Mouse (Mus musculus): Measurements from ENCODE around the gene Aff1. TPM values are rescaled to one million over a fixed set of nuclear protein-coding genes. Genes with fewer than 3 reads are reported as not detected.

Gene Aff1
- total RNA-seq, 2 experiments from 2014 or later: 30.1 to 39.8 TPM

GRCm38 (mm10) chr5:103724384-103724783, 32.2 kb downstream of the Aff1 start:
- intact Hi-C loops (cut with DNase I): no loop called here
- DNase-seq: no peak

- intact Hi-C loops (cut with DNase I): no loop called here
Measured at GRCm38 (mm10) chr5:103724823-103725222, 32.6 kb downstream of the Aff1 start.

GRCm38 (mm10) chr5:103725268-103726149, 33.3 kb downstream of the Aff1 start:
- intact Hi-C loops (cut with DNase I): no loop called here
- DNase-seq: no peak

More at GRCm38 (mm10) chr5:103724823-103725222, 32.6 kb downstream of the Aff1 start:
- no peak for DNase-seq

GRCm38 (mm10) chr5:103726281-103726938, 34.2 kb downstream of the Aff1 start:
- no peak for DNase-seq
- intact Hi-C loops (cut with DNase I): no loop called here

GRCm38 (mm10) chr5:103727777-103728395, 35.7 kb downstream of the Aff1 start:
- intact Hi-C loops (cut with DNase I): no loop called here
- DNase-seq: no peak

GRCm38 (mm10) chr5:103729225-103729624, 37.1 kb downstream of the Aff1 start:
- intact Hi-C loops (cut with DNase I): no loop called here
- no peak for DNase-seq

- intact Hi-C loops (cut with DNase I): no loop called here
- no peak for DNase-seq
Measured at GRCm38 (mm10) chr5:103730142-103730541, 38.0 kb downstream of the Aff1 start.

GRCm38 (mm10) chr5:103730727-103731126, 38.6 kb downstream of the Aff1 start:
- DNase-seq: no peak
- intact Hi-C loops (cut with DNase I): no loop called here

- intact Hi-C loops (cut with DNase I): no loop called here
- no peak for DNase-seq
Measured at GRCm38 (mm10) chr5:103732581-103732980, 40.4 kb downstream of the Aff1 start.

GRCm38 (mm10) chr5:103735411-103736112, 43.4 kb downstream of the Aff1 start:
- DNase-seq: no peak
- intact Hi-C loops (cut with DNase I): loop anchor here (5.0 kb wide), 1 partner anchor 87 kb away; no protein-coding TSS in a partner anchor

GRCm38 (mm10) chr5:103736553-103737207, 44.5 kb downstream of the Aff1 start:
- intact Hi-C loops (cut with DNase I): loop anchor here (5.0 kb wide), 1 partner anchor 86 kb away; no protein-coding TSS in a partner anchor
- no peak for DNase-seq

- intact Hi-C loops (cut with DNase I): loop anchor here (5.0 kb wide), 1 partner anchor 85 kb away; no protein-coding TSS in a partner anchor
- no peak for DNase-seq
Measured at GRCm38 (mm10) chr5:103737208-103738066, 45.3 kb downstream of the Aff1 start.

- no peak for DNase-seq
- intact Hi-C loops (cut with DNase I): loop anchor here (5.0 kb wide), 1 partner anchor 84 kb away; no protein-coding TSS in a partner anchor
Measured at GRCm38 (mm10) chr5:103738509-103738908, 46.3 kb downstream of the Aff1 start.

GRCm38 (mm10) chr5:103739163-103739562, 47.0 kb downstream of the Aff1 start:
- intact Hi-C loops (cut with DNase I): loop anchor here (5.0 kb wide), 1 partner anchor 83 kb away; no protein-coding TSS in a partner anchor
- DNase-seq: no peak

- DNase-seq: no peak
- intact Hi-C loops (cut with DNase I): no loop called here
Measured at GRCm38 (mm10) chr5:103740093-103740902, 48.1 kb downstream of the Aff1 start.

GRCm38 (mm10) chr5:103740903-103741246, 48.7 kb downstream of the Aff1 start:
- DNase-seq: no peak
- intact Hi-C loops (cut with DNase I): no loop called here

- DNase-seq: no peak
- intact Hi-C loops (cut with DNase I): no loop called here
Measured at GRCm38 (mm10) chr5:103741443-103741842, 49.3 kb downstream of the Aff1 start.

GRCm38 (mm10) chr5:103741992-103742391, 49.8 kb downstream of the Aff1 start:
- intact Hi-C loops (cut with DNase I): no loop called here
- no peak for DNase-seq

Data from gastrocnemius, postnatal 36 days (tissue).